Mouse (Mus musculus): ENCODE results near the gene Traf1.

DNA sequence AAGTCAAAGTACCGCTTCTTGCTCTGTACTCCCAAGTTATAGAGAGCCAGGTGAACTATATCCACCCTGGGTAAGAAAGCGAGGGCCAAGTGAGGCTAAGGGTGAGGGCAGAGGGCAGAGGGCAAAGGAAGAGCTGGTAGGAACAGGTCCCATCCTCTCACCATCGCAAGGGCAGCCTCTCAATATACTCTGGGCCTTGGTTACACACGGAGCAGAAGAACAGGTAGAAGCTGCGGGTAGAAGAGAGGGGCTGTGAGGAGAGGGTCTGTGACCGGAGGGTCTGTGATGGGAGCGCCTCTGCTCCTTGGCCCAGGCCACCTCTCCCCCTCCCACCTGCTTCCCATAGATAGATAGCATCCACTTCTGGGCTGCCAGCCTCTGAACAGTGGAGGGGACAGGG lies 58.4 kb downstream of the Traf1 start:
- TF ChIP-seq CTCF (IDR thresholded peaks at IDR 0.05; ENCODE audit: low read depth, low read length) (no peak), POLR2A (IDR thresholded peaks at IDR 0.05; ENCODE audit: extremely low read depth, insufficient read depth, low read length) (no peak)
